15 mouse cellular contexts compared by ENCODE assay signal in the genomic region with DNA sequence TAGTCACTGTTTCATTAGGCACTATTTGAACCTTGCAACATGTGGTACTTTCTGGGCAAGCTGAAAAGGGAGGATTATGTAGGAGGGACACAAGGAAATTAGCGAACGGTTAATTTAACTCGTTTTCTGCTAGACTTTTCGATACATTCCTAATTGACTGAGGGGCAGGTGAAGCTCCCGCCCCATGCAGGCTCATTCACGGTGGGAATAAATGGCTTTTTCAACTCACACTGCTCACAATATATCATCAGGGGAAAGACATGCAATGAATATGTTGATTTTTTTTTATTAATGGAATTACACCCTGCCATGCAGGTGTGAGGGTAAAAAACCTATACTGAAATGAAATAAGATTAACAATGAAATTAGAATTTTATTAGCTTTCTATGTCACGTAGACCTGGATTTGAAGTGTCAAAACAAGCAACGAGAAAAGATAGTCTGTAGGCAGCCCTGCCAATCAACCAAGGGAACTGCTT. TPM values are rescaled to one million over a fixed set of nuclear protein-coding genes. Genes with fewer than 3 reads are reported as not detected.
DNase-seq lines count a peak whose midpoint lies in the region; ATAC-seq lines count a peak whose summit lies in the region.
"Had no signal": no experiment of that assay in that cellular context is flagged by ENCODE, and none has a peak within 500 bp of the region (broad histone marks: within the 10 kb centered on the region; RNA-seq: fewer than 3 reads in every experiment).

No protein-coding gene starts in this region.

- H3K27ac ChIP-seq in hindbrain, embryonic 11.5 days (ENCODE audit: low read depth, low read length) = no peak overlapping the region
- H3K27ac ChIP-seq in hindbrain, embryonic 12.5 days = no peak overlapping the region
- no peak overlapping the region for H3K27ac ChIP-seq in neural tube, embryonic 11.5 days (ENCODE audit: low read depth, low read length)
- no peak overlapping the region for H3K27ac ChIP-seq in limb, embryonic 13.5 days
- H3K27ac ChIP-seq: liver, embryonic 13.5 days had no signal

- peaks cover 10% of the 10 kb centered on the region; the same call in 1 of the 2 replicates for H3K4me1 ChIP-seq in hindbrain, embryonic 11.5 days (replicated peaks; ENCODE audit: control insufficient read depth, insufficient read depth, low read length)
- peaks cover 28% of the 10 kb centered on the region for H3K4me1 ChIP-seq in hindbrain, embryonic 12.5 days
- H3K4me1 ChIP-seq in neural tube, embryonic 11.5 days (ENCODE audit: control insufficient read depth, insufficient read depth, low read length) = peaks cover 10% of the 10 kb centered on the region
- H3K4me1 ChIP-seq in limb, embryonic 13.5 days = peaks cover 10% of the 10 kb centered on the region; the same call in 1 of the 2 replicates
- H3K4me1 ChIP-seq: liver, embryonic 13.5 days had no signal

- no peak for ATAC-seq in hindbrain, embryonic 11.5 days (ENCODE audit: low FRiP score)
- no peak for ATAC-seq in hindbrain, embryonic 12.5 days (ENCODE audit: low FRiP score)
- no peak for ATAC-seq in neural tube, embryonic 11.5 days (ENCODE audit: insufficient read depth, low FRiP score, low TSS enrichment)
- no peak for ATAC-seq in limb, embryonic 13.5 days (ENCODE audit: low FRiP score, low read depth)

- H3K4me2 ChIP-seq in hindbrain, embryonic 11.5 days (replicated peaks; ENCODE audit: low read depth, low read length) = no peak overlapping the region
- no peak overlapping the region; the same call in 1 of the 2 replicates for H3K4me2 ChIP-seq in hindbrain, embryonic 12.5 days (replicated peaks)
- peak overlapping the region; percentile 33 for H3K4me2 ChIP-seq in neural tube, embryonic 11.5 days (ENCODE audit: low read depth)
- H3K4me2 ChIP-seq in limb, embryonic 13.5 days (replicated peaks) = 0 out of 2 replicates have a peak overlapping the region, but pooled peaks have one; percentile 0
- H3K4me2 ChIP-seq: liver, embryonic 13.5 days had no signal

- WGBS in hindbrain, embryonic 11.5 days = under 1% methylated on average over 8 of the region's 8 CpGs
- WGBS in hindbrain, embryonic 12.5 days = 3% methylated on average over 8 of the region's 8 CpGs
- 2% methylated on average over 8 of the region's 8 CpGs for WGBS in neural tube, embryonic 11.5 days
- 2% methylated on average over 8 of the region's 8 CpGs for WGBS in limb, embryonic 13.5 days

- no peaks in the 10 kb centered on the region for H3K36me3 ChIP-seq in hindbrain, embryonic 11.5 days (ENCODE audit: control insufficient read depth, insufficient read depth, low read length)
- H3K36me3 ChIP-seq in hindbrain, embryonic 12.5 days = no peaks in the 10 kb centered on the region
- no peaks in the 10 kb centered on the region for H3K36me3 ChIP-seq in neural tube, embryonic 11.5 days (ENCODE audit: control insufficient read depth, insufficient read depth, low read length)
- H3K36me3 ChIP-seq in limb, embryonic 13.5 days = no peaks in the 10 kb centered on the region
- H3K36me3 ChIP-seq: G1E; liver, embryonic 13.5 days had no signal

- H3K9ac ChIP-seq in hindbrain, embryonic 11.5 days (ENCODE audit: low read depth, low read length) = no peak overlapping the region
- no peak overlapping the region for H3K9ac ChIP-seq in hindbrain, embryonic 12.5 days
- no peak overlapping the region for H3K9ac ChIP-seq in neural tube, embryonic 11.5 days (ENCODE audit: low read length)
- no peak overlapping the region for H3K9ac ChIP-seq in limb, embryonic 13.5 days
- H3K9ac ChIP-seq: liver, embryonic 13.5 days had no signal

- no peaks in the 10 kb centered on the region for H3K9me3 ChIP-seq in hindbrain, embryonic 11.5 days (ENCODE audit: control insufficient read depth, low read length)
- no peaks in the 10 kb centered on the region for H3K9me3 ChIP-seq in hindbrain, embryonic 12.5 days (replicated peaks)
- no peaks in the 10 kb centered on the region for H3K9me3 ChIP-seq in neural tube, embryonic 11.5 days (ENCODE audit: control insufficient read depth, low read length)
- no peaks in the 10 kb centered on the region for H3K9me3 ChIP-seq in limb, embryonic 13.5 days
- H3K9me3 ChIP-seq: G1E; liver, embryonic 13.5 days had no signal

- no peak overlapping the region for H3K4me3 ChIP-seq in hindbrain, embryonic 11.5 days (ENCODE audit: low read depth, low read length)
- H3K4me3 ChIP-seq in hindbrain, embryonic 12.5 days = no peak overlapping the region
- no peak overlapping the region for H3K4me3 ChIP-seq in neural tube, embryonic 11.5 days (ENCODE audit: low read depth, low read length)
- no peak overlapping the region for H3K4me3 ChIP-seq in limb, embryonic 13.5 days
- H3K4me3 ChIP-seq: liver, embryonic 13.5 days had no signal

- peak; percentile 49 for DNase-seq in embryo, embryonic 11 days
- DNase-seq in embryo, embryonic 9.5 days (ENCODE audit: extremely low spot score) = no peak
- DNase-seq in hindbrain, embryonic 11.5 days (ENCODE audit: low spot score) = peak; percentile 46
- peak; percentile 21 for DNase-seq in neural tube, embryonic 11.5 days (ENCODE audit: low spot score)
- DNase-seq in neural tube, embryonic 10.5 days (ENCODE audit: extremely low spot score, low spot score) = no peak
- DNase-seq in MN1 (ENCODE audit: low spot score) = no peak
- DNase-seq: cerebellum, adult 9-11 months; kidney, postnatal 25 days; liver, embryonic 13.5 days; lung, postnatal 4 days; right cerebral cortex, postnatal 25 days; thymus, postnatal 36 days had no signal

- peaks cover 75% of the 10 kb centered on the region for H3K27me3 ChIP-seq in hindbrain, embryonic 11.5 days (ENCODE audit: control insufficient read depth, insufficient read depth, low read length)
- H3K27me3 ChIP-seq in hindbrain, embryonic 12.5 days = peaks cover 92% of the 10 kb centered on the region
- H3K27me3 ChIP-seq in neural tube, embryonic 11.5 days (ENCODE audit: control insufficient read depth, insufficient read depth, low read length) = peaks cover 85% of the 10 kb centered on the region
- peaks cover 95% of the 10 kb centered on the region for H3K27me3 ChIP-seq in limb, embryonic 13.5 days

RNA-seq across cellular contexts. Expression of a gene that starts 9.0 kb away (rescaled TPM):
- polyA plus RNA-seq in hindbrain, embryonic 11.5 days (2014; fragmentation: Nextera tagmentation; extraction: Ambion mirVana) = 5.5 and 6.0 TPM in 2 replicates
- 6.1 and 6.8 TPM in 2 replicates for polyA plus RNA-seq in hindbrain, embryonic 12.5 days (2016; fragmentation: Nextera tagmentation; extraction: Ambion mirVana)
- polyA plus RNA-seq in neural tube, embryonic 11.5 days (2014; fragmentation: Nextera tagmentation; extraction: Ambion mirVana) = 6.3 and 6.6 TPM in 2 replicates
- not detected in 2 replicates for polyA plus RNA-seq in limb, embryonic 13.5 days (2015; fragmentation: Nextera tagmentation; extraction: Ambion mirVana)
- polyA plus RNA-seq: G1E; liver, embryonic 13.5 days had no signal

RNA-seq across cellular contexts. Expression of a gene that starts 39.9 kb away (rescaled TPM):
- polyA plus RNA-seq in hindbrain, embryonic 11.5 days (2014; fragmentation: Nextera tagmentation; extraction: Ambion mirVana) = 50.9 and 52.3 TPM in 2 replicates
- polyA plus RNA-seq in hindbrain, embryonic 12.5 days (2016; fragmentation: Nextera tagmentation; extraction: Ambion mirVana) = 51.6 and 52.8 TPM in 2 replicates
- polyA plus RNA-seq in neural tube, embryonic 11.5 days (2014; fragmentation: Nextera tagmentation; extraction: Ambion mirVana) = 46.8 and 51.3 TPM in 2 replicates
- 30.5 and 35.2 TPM in 2 replicates for polyA plus RNA-seq in limb, embryonic 13.5 days (2015; fragmentation: Nextera tagmentation; extraction: Ambion mirVana)

Comparison
In these comparisons a context has a peak if more than half of its experiments do, and no peak if none do; other contexts are left out.
1. DNase-seq: peak in embryo, embryonic 11 days (single experiment), hindbrain, embryonic 11.5 days (single experiment) and neural tube, embryonic 11.5 days (single experiment); none in embryo, embryonic 9.5 days (single experiment), neural tube, embryonic 10.5 days (single experiment) and MN1 (single experiment).
2. H3K4me2 ChIP-seq: peak in neural tube, embryonic 11.5 days (single experiment) and limb, embryonic 13.5 days (single experiment); none in hindbrain, embryonic 11.5 days (single experiment) and hindbrain, embryonic 12.5 days (single experiment).